Comparison of ENCODE assay signal across 8 mouse cellular contexts in the genomic region with DNA sequence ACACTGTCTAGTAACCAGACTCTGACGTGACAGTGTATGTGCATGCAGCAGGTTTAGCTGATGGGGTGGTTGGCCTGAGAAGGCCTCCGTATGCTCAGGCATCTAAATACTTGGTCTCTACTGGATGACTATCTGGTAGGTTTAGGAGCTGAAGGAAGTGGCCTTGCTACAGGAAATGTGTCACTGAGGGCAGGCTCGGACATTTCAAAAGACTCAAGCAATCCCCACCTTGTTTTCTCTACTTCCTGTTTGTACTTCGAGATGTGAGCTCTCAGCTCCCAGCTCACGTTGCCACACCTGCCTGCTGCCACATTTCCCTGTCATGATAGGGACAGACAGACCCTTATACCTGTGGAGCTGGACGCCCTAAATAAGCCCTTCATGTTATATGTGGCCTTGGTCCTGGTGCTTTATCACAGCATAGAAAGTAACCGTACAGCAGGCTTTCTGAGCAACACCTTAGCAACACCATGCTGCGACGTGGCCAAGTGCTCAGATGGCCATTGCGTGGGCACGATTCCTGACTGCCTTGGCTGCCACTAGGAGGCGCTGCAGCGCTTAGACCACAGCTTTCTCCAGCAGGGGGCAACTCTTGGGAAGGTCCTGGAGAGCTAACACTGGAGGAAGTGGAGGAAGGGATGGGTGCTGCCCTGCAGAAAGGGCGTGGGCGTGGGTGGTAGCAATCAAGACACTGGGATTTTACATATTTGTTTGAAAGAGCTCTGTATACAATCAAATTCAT.
DNase-seq lines count a peak whose midpoint lies in the region; ATAC-seq and TF ChIP-seq lines count a peak whose summit lies in the region.
"Had no signal": no experiment of that assay in that cellular context is flagged by ENCODE, and none has a peak within 500 bp of the region (broad histone marks: within the 10 kb centered on the region; RNA-seq: fewer than 3 reads in every experiment).

No protein-coding gene starts in this region.

- H3K9ac ChIP-seq in kidney, embryonic 14.5 days (ENCODE audit: low read depth, low read length) = no peak overlapping the region
- no peak overlapping the region for H3K9ac ChIP-seq in ES-Bruce4 (ENCODE audit: low read depth, poor library complexity, severe bottlenecking)
- H3K9ac ChIP-seq: neural tube, embryonic 13.5 days had no signal

- H3K9me3 ChIP-seq in kidney, embryonic 14.5 days (ENCODE audit: control insufficient read depth, low read length) = no peaks in the 10 kb centered on the region
- no peaks in the 10 kb centered on the region for H3K9me3 ChIP-seq in ES-Bruce4 (replicated peaks; ENCODE audit: control insufficient read depth, insufficient read depth, low read length, poor library complexity, severe bottlenecking)
- H3K9me3 ChIP-seq: neural tube, embryonic 13.5 days had no signal

- TF ChIP-seq EP300 in ES-Bruce4 (IDR thresholded peaks at IDR 0.05; ENCODE audit: insufficient read depth, low read depth, low read length) = no peak

- 62% methylated on average over 15 of the region's 15 CpGs for WGBS in kidney, embryonic 14.5 days

- no peaks in the 10 kb centered on the region for H3K4me1 ChIP-seq in kidney, embryonic 14.5 days (ENCODE audit: control insufficient read depth, insufficient read depth, low read length)
- H3K4me1 ChIP-seq in ES-Bruce4 (ENCODE audit: control insufficient read depth, insufficient read depth, low read length) = no peaks in the 10 kb centered on the region

- no peaks in the 10 kb centered on the region for H3K36me3 ChIP-seq in kidney, embryonic 14.5 days (ENCODE audit: control insufficient read depth, insufficient read depth, low read length)
- no peaks in the 10 kb centered on the region for H3K36me3 ChIP-seq in ES-Bruce4 (ENCODE audit: control insufficient read depth, insufficient read depth, low read length, poor library complexity, severe bottlenecking)
- H3K36me3 ChIP-seq: neural tube, embryonic 13.5 days had no signal

- H3K4me3 ChIP-seq in kidney, embryonic 14.5 days (ENCODE audit: low read length) = no peak overlapping the region
- no peak overlapping the region for H3K4me3 ChIP-seq in ES-Bruce4 (ENCODE audit: low read depth, low read length)
- H3K4me3 ChIP-seq: neural tube, embryonic 13.5 days had no signal

- ATAC-seq in kidney, embryonic 14.5 days (ENCODE audit: low FRiP score, low TSS enrichment) = 0 out of 2 replicates have a peak, but pooled peaks have one; percentile 26

- no peak for TF ChIP-seq POLR2A in ES-Bruce4 (IDR thresholded peaks at IDR 0.05; ENCODE audit: insufficient read depth, low read length)

- TF ChIP-seq CTCF in ES-Bruce4 (IDR thresholded peaks at IDR 0.05; ENCODE audit: low read depth, low read length) = peak; percentile 99

- no peak overlapping the region for H3K4me2 ChIP-seq in kidney, embryonic 14.5 days (replicated peaks; ENCODE audit: low read depth, low read length)
- H3K4me2 ChIP-seq: neural tube, embryonic 13.5 days had no signal

- no peak for DNase-seq in kidney, adult 9 months
- peak; percentile 92 for DNase-seq in ZHBTc4 (ENCODE audit: low read depth, low spot score)
- DNase-seq in induced T-regulatory cell, adult 2 months (ENCODE audit: low read depth) = peak; percentile 39
- peak; percentile 13 for DNase-seq in retina, postnatal 7 days (ENCODE audit: low read depth, low spot score)
- no peak for DNase-seq in gastrocnemius, adult 18-20 months (ENCODE audit: low spot score)

- no peak overlapping the region for H3K27ac ChIP-seq in kidney, embryonic 14.5 days (ENCODE audit: low read depth, low read length)
- no peak overlapping the region for H3K27ac ChIP-seq in ES-Bruce4 (ENCODE audit: insufficient read depth, low read length)
- H3K27ac ChIP-seq: neural tube, embryonic 13.5 days had no signal

- H3K27me3 ChIP-seq in kidney, embryonic 14.5 days (ENCODE audit: control insufficient read depth, insufficient read depth, low read length) = no peaks in the 10 kb centered on the region
- H3K27me3 ChIP-seq in ES-Bruce4 (ENCODE audit: control insufficient read depth, insufficient read depth, low read length, poor library complexity, severe bottlenecking) = no peaks in the 10 kb centered on the region
- H3K27me3 ChIP-seq: neural tube, embryonic 13.5 days had no signal

Comparison
In these comparisons a context has a peak if more than half of its experiments do, and no peak if none do; other contexts are left out.
1. DNase-seq: peak in ZHBTc4 (single experiment), induced T-regulatory cell, adult 2 months (single experiment) and retina, postnatal 7 days (single experiment); none in kidney, adult 9 months (single experiment) and gastrocnemius, adult 18-20 months (single experiment).